Mouse (Mus musculus) heart, adult 2 months (tissue): ENCODE data around the gene Ccl6.

Experiments
- CTCF ChIP-seq: fragments of 200-600 bp; IDR thresholded peaks from 2 replicates; pipeline ENCODE4 v1.8.1; 2022; ENCODE audit warnings: antibody characterized with exemption, mild to moderate bottlenecking, moderate library complexity
- POLR2A ChIP-seq: fragments of 200-500 bp; IDR thresholded peaks from 2 replicates; pipeline ENCODE4 v1.6.1; 2011; ENCODE audit warnings: mild to moderate bottlenecking, low read depth, low read length, control low read depth; ENCODE audit not compliant: insufficient read depth

DNA sequence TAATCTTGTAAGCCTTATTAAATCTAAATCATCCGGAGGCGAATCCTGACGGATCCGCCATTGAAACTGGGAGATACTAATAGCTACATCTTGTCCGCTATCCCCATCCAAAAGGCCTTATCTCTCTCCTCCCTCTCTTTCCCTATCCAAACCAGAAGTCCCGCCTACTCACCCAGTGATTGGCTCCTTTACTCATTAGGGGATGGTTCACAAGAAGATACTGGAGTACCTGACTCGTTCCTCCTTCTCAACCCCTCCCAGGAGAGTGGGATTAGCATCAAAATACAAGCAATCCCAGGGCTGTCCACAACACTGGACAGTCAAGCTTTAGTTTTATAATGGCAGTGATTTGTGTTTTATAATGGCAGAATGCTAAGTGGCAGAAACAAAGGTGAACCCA lies 25.6 kb downstream of the Ccl6 start:
- TF ChIP-seq CTCF = no peak
- TF ChIP-seq POLR2A = no peak
